Mouse (Mus musculus) adrenal gland, postnatal 0 days (tissue): ENCODE measurements around the gene Snai1. TPM values are rescaled to one million over a fixed set of nuclear protein-coding genes. Genes with fewer than 3 reads are reported as not detected.

Experiments
- polyA plus RNA-seq: library from polyadenylated mRNA; unstranded; fragments of >200 nt; fragmentation: Nextera tagmentation; extraction: Ambion mirVana; gene quantifications from 2 replicates; pipeline ENCODE4 v1.2.1, GENCODE M21; 2015

The Snai1 gene
- 19.3 and 19.9 TPM in 2 replicates for polyA plus RNA-seq

GRCm38 (mm10) chr2:167537476-167538297 lies at the start of gene Snai1:
Gene Snai1, plus strand, starts transcription at chr2:167538195.

GRCm38 (mm10) chr2:167491757-167492708 lies 46.0 kb upstream of the Snai1 start, which contains the start of gene Rnf114:
Gene Rnf114, plus strand, starts transcription at chr2:167492645.

GRCm38 (mm10) chr2:167492713-167493636 lies 45.0 kb upstream of the Snai1 start, which contains the start of gene Spata2:
Gene Spata2, minus strand, starts transcription at chr2:167492887.

Other genes with a start within 250 kb of the Snai1 start
- 13.1 and 23.4 TPM in 2 replicates for gene B4galt5, start 189.0 kb upstream of the Snai1 start, polyA plus RNA-seq
- gene Slc9a8, start 116.5 kb upstream of the Snai1 start, polyA plus RNA-seq, result 10.7 and 19.3 TPM in 2 replicates
- 55.5 and 62.7 TPM in 2 replicates for gene Rnf114, start 45.5 kb upstream of the Snai1 start, polyA plus RNA-seq
- 8.8 and 13.6 TPM in 2 replicates for gene Spata2, start 45.3 kb upstream of the Snai1 start, polyA plus RNA-seq
- gene Ube2v1, start 93.9 kb downstream of the Snai1 start, polyA plus RNA-seq, result 183 and 240 TPM in 2 replicates
- gene Gm20431, start 123.3 kb downstream of the Snai1 start, polyA plus RNA-seq, result 2.8 TPM in 1 of 2 replicates, not detected in the other
- gene Cebpb, start 150.7 kb downstream of the Snai1 start, polyA plus RNA-seq, result 109 and 222 TPM in 2 replicates
- gene Tmem189, start 151.6 kb downstream of the Snai1 start, polyA plus RNA-seq, result 29.0 and 33.5 TPM in 2 replicates